Mouse (Mus musculus) embryo, embryonic 11.5 days (tissue): ENCODE measurements around the gene Tsfm.

ENCODE experiments used
- DNase-seq: peaks from one replicate; pipeline ENCODE4 v3.0.0-alpha.2; 2012; ENCODE audit warnings: low read depth, low spot score

The Tsfm gene

GRCm38 (mm10) chr10:126962271-126962965, 68.2 kb downstream of the Tsfm start:
- DNase-seq = no peak

GRCm38 (mm10) chr10:126961757-126962156, 68.9 kb downstream of the Tsfm start:
- DNase-seq = no peak
